Mouse (Mus musculus) megakaryocyte, embryonic 14.5 days (primary cell): ENCODE measurements around the gene Mettl27.

Experiments
- FLI1 ChIP-seq: IDR thresholded peaks from 2 replicates; pipeline ENCODE4 v1.6.1; 2012; ENCODE audit warnings: low read length, inconsistent platforms, mixed read lengths
- GATA1 ChIP-seq: IDR thresholded peaks from 3 replicates; pipeline ENCODE4 v1.6.1; 2012; ENCODE audit warnings: mixed read lengths, low read length, inconsistent platforms, borderline replicate concordance

- TF ChIP-seq GATA1 (no peak), FLI1 (no peak)
Observed at GRCm38 (mm10) chr5:134981149-134981548, 49.0 kb downstream of the Mettl27 start.
